Mouse (Mus musculus): ENCODE data around the gene Slc16a13. TPM values are rescaled to one million over a fixed set of nuclear protein-coding genes. Genes with fewer than 3 reads are reported as not detected.

The Slc16a13 gene
- polyA plus RNA-seq, 1 experiment from 2014 or later = 18.6 TPM

DNA sequence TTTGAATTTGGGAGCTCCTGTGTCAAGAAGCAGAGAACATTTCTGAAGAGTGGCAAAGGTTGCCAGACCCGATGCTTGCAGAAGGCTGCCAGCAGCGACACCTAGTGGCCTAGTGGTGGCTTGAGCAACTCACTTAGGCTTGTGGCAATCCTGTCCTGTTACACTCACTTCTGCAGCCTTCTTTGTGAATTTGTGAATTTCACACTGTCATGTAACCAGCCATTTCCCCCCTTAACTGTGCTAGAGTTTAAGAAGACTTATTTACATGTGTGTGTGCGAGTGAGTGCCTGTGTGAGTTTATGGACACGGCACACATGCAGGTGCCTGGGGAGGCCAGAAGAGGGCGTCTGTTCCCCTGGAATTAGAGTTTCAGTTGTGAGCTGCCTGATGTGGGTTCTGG, 19.2 kb downstream of the Slc16a13 start:
- Histone ChIP-seq H3K9ac (replicated peaks; ENCODE audit: low read length) (no peak overlapping the region), H3K4me2 (replicated peaks; ENCODE audit: low read depth, low read length) (no peak overlapping the region), H3K36me3 (ENCODE audit: insufficient read depth, low read length) (no peaks in the 10 kb centered on the region), H3K9me3 (ENCODE audit: low read length) (no peaks in the 10 kb centered on the region), H3K27ac (ENCODE audit: low read length) (no peak overlapping the region), H3K27me3 (ENCODE audit: insufficient read depth, low read length) (peaks cover 3% of the 10 kb centered on the region; the same call in 1 of the 2 replicates), H3K4me1 (ENCODE audit: insufficient read depth, low read length) (peaks cover 14% of the 10 kb centered on the region), H3K4me3 (ENCODE audit: low read length) (no peak overlapping the region)
- ATAC-seq (ENCODE audit: low FRiP score, low TSS enrichment) = 0 out of 2 replicates have a peak, but pooled peaks have one; percentile 61
- 38% methylated on average over 5 of the region's 5 CpGs for WGBS

DNA sequence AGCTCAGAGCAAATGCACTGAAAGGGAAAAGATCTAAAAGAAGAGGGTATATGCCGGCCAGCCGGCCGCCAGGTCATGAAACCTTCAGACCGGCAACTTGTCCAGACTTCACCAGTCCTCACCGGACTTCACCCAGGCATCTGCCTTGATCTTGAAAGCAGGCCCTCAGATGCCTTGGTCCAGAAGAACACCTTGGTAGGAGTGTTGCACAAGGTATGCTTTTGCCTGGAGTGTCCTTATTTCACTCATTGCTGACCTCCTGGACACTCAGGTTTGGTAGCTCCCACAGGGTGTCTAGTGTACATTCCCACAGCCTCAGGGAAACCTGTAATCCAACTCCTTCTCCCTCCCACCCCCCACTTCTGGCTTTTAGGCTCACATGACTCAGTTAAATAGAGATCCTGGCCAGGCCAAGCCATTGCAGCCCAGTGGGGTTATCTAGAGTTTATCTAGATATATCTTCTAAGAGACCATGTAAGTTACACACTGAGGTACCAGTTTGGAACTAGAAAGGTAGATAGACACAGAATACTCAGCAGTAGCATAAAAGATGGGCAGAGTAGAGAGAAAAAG, 20.7 kb downstream of the Slc16a13 start:
- Histone ChIP-seq H3K4me2 (replicated peaks; ENCODE audit: low read depth, low read length) (no peak overlapping the region), H3K36me3 (ENCODE audit: insufficient read depth, low read length) (no peaks in the 10 kb centered on the region), H3K4me1 (ENCODE audit: insufficient read depth, low read length) (peaks cover 14% of the 10 kb centered on the region), H3K27me3 (ENCODE audit: insufficient read depth, low read length) (peaks cover 3% of the 10 kb centered on the region; the same call in 1 of the 2 replicates), H3K27ac (ENCODE audit: low read length) (peak overlapping the region; percentile 77), H3K9ac (replicated peaks; ENCODE audit: low read length) (peak overlapping the region; percentile 12; the same call in 1 of the 2 replicates), H3K4me3 (ENCODE audit: low read length) (no peak overlapping the region), H3K9me3 (ENCODE audit: low read length) (peaks cover 2% of the 10 kb centered on the region; the same call in 1 of the 2 replicates)
- WGBS = 33% methylated on average over 5 of the region's 5 CpGs
- peak; percentile 49; the same call in 1 of the 2 replicates for ATAC-seq (ENCODE audit: low FRiP score, low TSS enrichment)

DNA sequence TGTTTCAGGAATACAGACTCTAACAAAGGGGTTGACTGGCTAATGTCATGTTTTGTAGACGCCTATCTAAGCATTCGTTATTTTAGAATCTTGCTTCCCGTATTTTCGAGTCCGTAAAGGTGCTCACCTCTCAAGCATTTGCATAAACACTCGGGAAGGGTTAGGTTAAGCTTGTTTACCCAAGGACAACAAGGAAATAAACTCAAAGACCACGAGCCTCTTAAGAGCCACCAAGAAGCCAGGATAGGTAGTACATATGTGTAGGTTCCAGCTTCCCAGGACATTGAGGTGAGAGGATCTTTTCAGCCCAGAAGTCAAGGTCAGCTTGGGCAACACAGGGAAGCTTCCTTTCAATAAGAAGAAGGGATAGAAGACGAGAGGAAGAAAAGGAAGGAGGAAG, 21.8 kb downstream of the Slc16a13 start:
- WGBS = 72% methylated on average over 8 of the region's 8 CpGs
- peaks cover 3% of the 10 kb centered on the region; the same call in 1 of the 2 replicates for H3K9me3 ChIP-seq (ENCODE audit: low read length)
- H3K4me3 ChIP-seq (ENCODE audit: low read length) = no peak overlapping the region
- peaks cover 14% of the 10 kb centered on the region for H3K4me1 ChIP-seq (ENCODE audit: insufficient read depth, low read length)
- peak overlapping the region; percentile 77 for H3K27ac ChIP-seq (ENCODE audit: low read length)
- ATAC-seq (ENCODE audit: low FRiP score, low TSS enrichment) = no peak
- H3K4me2 ChIP-seq (replicated peaks; ENCODE audit: low read depth, low read length) = no peak overlapping the region
- peaks cover 3% of the 10 kb centered on the region; the same call in 1 of the 2 replicates for H3K27me3 ChIP-seq (ENCODE audit: insufficient read depth, low read length)
- no peaks in the 10 kb centered on the region for H3K36me3 ChIP-seq (ENCODE audit: insufficient read depth, low read length)
- no peak overlapping the region for H3K9ac ChIP-seq (replicated peaks; ENCODE audit: low read length)

- no peak overlapping the region for H3K9ac ChIP-seq (replicated peaks; ENCODE audit: low read length)
- H3K36me3 ChIP-seq (ENCODE audit: insufficient read depth, low read length) = no peaks in the 10 kb centered on the region
- ATAC-seq (ENCODE audit: low FRiP score, low TSS enrichment) = no peak
- no peak overlapping the region for H3K4me3 ChIP-seq (ENCODE audit: low read length)
- H3K4me2 ChIP-seq (replicated peaks; ENCODE audit: low read depth, low read length) = no peak overlapping the region
- H3K4me1 ChIP-seq (ENCODE audit: insufficient read depth, low read length) = peaks cover 19% of the 10 kb centered on the region
- H3K27me3 ChIP-seq (ENCODE audit: insufficient read depth, low read length) = peaks cover 3% of the 10 kb centered on the region; the same call in 1 of the 2 replicates
- 81% methylated on average over 3 of the region's 3 CpGs for WGBS
- peaks cover 3% of the 10 kb centered on the region; the same call in 1 of the 2 replicates for H3K9me3 ChIP-seq (ENCODE audit: low read length)
- H3K27ac ChIP-seq (ENCODE audit: low read length) = no peak overlapping the region
These were observed 22.5 kb downstream of the Slc16a13 start for GRCm38 (mm10) chr11:70198332-70198731.

DNA sequence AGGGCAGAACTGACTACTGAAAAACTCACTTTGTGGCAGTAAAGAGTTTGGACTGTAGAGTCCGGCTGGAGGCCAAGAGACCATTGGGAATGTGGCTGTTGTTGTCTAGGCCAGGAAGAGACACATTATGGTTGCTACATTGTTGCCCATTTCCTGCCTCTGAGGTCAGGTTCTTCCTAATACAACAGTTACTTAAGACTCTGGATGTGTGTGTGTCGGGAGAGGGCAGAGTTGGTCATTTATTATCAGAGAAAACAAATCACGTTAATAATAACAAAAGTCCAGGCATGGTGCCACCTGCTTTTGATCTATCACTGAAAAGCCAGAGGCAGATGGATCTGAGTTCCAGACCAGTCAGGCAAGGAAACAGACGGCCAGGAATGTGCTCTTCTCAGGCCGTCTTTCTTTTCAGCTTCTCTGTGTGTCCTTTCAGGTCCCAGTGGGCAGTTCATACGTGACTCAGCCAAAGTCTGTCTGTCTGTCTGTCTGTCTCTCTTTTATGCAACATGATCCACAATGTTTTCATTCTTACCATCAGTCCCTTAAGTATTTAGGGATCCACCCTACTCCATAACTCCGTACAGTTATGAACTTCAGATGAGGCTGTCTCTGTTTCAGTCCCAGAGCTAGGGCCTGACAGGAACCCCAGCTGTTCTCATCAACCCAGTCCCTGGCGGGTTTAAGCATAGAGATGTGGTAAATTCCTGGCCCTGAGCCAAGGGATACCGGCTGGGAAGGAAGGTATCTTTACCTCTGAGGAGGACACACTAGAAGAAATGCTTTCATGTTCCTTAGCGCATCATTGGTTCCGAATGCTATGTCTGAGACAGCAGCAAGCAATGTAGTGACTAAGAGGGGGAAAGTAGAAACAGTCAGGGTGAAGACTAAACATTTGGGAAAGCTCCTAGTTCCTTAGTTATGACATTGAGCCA, 27.2 kb downstream of the Slc16a13 start:
- Histone ChIP-seq H3K36me3 (ENCODE audit: insufficient read depth, low read length) (no peaks in the 10 kb centered on the region), H3K27me3 (ENCODE audit: insufficient read depth, low read length) (no peaks in the 10 kb centered on the region), H3K4me3 (ENCODE audit: low read length) (no peak overlapping the region), H3K27ac (ENCODE audit: low read length) (no peak overlapping the region), H3K9me3 (ENCODE audit: low read length) (peaks cover 3% of the 10 kb centered on the region; the same call in 1 of the 2 replicates), H3K4me2 (replicated peaks; ENCODE audit: low read depth, low read length) (no peak overlapping the region), H3K9ac (replicated peaks; ENCODE audit: low read length) (no peak overlapping the region), H3K4me1 (ENCODE audit: insufficient read depth, low read length) (0 out of 2 replicates have a peak, but pooled peaks cover 7% of the 10 kb centered on the region)
- 29% methylated on average over 11 of the region's 11 CpGs for WGBS
- ATAC-seq (ENCODE audit: low FRiP score, low TSS enrichment) = no peak

DNA sequence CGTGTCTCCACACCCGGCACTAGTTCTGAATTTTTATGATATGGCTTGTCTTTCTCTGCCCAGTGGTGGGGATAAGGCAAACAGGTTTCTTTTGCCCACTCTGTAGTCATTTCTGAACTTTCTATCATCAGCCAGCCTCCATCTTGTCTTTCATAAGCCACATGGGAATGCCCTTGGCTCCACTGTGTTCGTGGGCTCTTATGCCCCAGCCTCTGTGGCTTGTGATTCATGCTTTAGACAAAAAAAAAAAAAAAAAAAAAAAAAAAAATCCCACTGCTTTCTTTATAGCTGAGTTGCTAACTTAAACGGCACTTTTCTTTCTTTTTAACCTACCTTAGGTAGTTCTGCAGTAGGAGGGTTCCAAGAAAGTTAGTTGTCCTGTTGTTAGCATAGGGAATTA, 28.7 kb downstream of the Slc16a13 start:
- no peak for ATAC-seq (ENCODE audit: low FRiP score, low TSS enrichment)
- no peak overlapping the region for H3K27ac ChIP-seq (ENCODE audit: low read length)
- WGBS = 82% methylated on average over 4 of the region's 4 CpGs

GRCm38 (mm10) chr11:70191188-70191587, 29.7 kb downstream of the Slc16a13 start:
- H3K4me2 ChIP-seq (replicated peaks; ENCODE audit: low read depth, low read length) = no peak overlapping the region
- no peak overlapping the region for H3K4me3 ChIP-seq (ENCODE audit: low read length)
- no peak overlapping the region for H3K27ac ChIP-seq (ENCODE audit: low read length)
- no peak for ATAC-seq (ENCODE audit: low FRiP score, low TSS enrichment)
- WGBS = 80% methylated on average over 6 of the region's 6 CpGs
- 0 out of 2 replicates have a peak, but pooled peaks cover 7% of the 10 kb centered on the region for H3K4me1 ChIP-seq (ENCODE audit: insufficient read depth, low read length)
- no peak overlapping the region for H3K9ac ChIP-seq (replicated peaks; ENCODE audit: low read length)
- peaks cover 3% of the 10 kb centered on the region; the same call in 1 of the 2 replicates for H3K9me3 ChIP-seq (ENCODE audit: low read length)
- no peaks in the 10 kb centered on the region for H3K36me3 ChIP-seq (ENCODE audit: insufficient read depth, low read length)
- no peaks in the 10 kb centered on the region for H3K27me3 ChIP-seq (ENCODE audit: insufficient read depth, low read length)

More for the DNA sequence above, 28.7 kb downstream of the Slc16a13 start:
- H3K27me3 ChIP-seq (ENCODE audit: insufficient read depth, low read length) = no peaks in the 10 kb centered on the region
- no peaks in the 10 kb centered on the region for H3K36me3 ChIP-seq (ENCODE audit: insufficient read depth, low read length)
- peaks cover 3% of the 10 kb centered on the region; the same call in 1 of the 2 replicates for H3K9me3 ChIP-seq (ENCODE audit: low read length)
- H3K4me1 ChIP-seq (ENCODE audit: insufficient read depth, low read length) = 0 out of 2 replicates have a peak, but pooled peaks cover 7% of the 10 kb centered on the region
- H3K9ac ChIP-seq (replicated peaks; ENCODE audit: low read length) = no peak overlapping the region
- no peak overlapping the region for H3K4me2 ChIP-seq (replicated peaks; ENCODE audit: low read depth, low read length)
- no peak overlapping the region for H3K4me3 ChIP-seq (ENCODE audit: low read length)

DNA sequence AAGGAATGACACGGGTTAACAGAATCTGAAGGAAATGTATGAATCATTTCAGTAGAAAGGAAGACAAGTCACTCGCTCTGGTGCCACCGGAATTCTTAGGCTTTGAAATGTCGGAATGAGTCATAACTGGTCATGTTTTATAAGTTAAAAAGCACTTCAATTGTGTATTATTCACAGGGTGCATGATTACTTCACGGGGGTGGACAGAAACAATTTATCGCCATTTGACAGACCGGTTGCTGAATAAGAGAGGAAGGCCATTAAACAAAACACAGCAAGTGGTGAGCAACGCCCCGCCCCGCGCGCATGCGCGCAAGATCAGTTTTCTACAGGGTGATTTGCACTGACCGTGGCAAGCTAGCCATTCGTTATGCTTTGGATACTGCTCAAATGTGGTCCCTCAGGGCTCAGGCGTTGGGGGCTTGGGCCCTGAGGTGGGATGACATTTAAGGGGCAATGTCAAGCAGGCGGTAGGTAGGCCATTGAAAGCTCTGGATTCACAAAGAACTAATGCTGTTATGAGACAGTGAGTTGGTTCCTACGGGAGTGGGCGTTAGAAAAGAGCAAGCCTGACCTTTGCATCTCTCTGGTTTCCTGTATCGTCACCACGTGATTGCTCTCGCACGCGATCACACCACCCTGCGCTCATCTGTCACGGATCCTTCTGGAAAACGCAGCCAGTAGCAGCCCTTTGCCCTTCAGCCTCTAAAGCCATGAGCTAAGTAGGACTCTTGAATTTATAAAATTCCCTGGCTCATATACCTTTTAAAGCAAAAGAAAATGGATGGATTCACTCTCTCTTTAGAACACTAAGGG, 31.3 kb downstream of the Slc16a13 start:
- Histone ChIP-seq H3K27me3 (ENCODE audit: insufficient read depth, low read length) (no peaks in the 10 kb centered on the region), H3K9me3 (ENCODE audit: low read length) (no peaks in the 10 kb centered on the region), H3K9ac (replicated peaks; ENCODE audit: low read length) (no peak overlapping the region), H3K4me2 (replicated peaks; ENCODE audit: low read depth, low read length) (no peak overlapping the region), H3K36me3 (ENCODE audit: insufficient read depth, low read length) (no peaks in the 10 kb centered on the region), H3K4me3 (ENCODE audit: low read length) (no peak overlapping the region), H3K4me1 (ENCODE audit: insufficient read depth, low read length) (0 out of 2 replicates have a peak, but pooled peaks cover 7% of the 10 kb centered on the region), H3K27ac (ENCODE audit: low read length) (no peak overlapping the region)
- no peak for ATAC-seq (ENCODE audit: low FRiP score, low TSS enrichment)
- WGBS = 77% methylated on average over 28 of the region's 28 CpGs

- Histone ChIP-seq H3K27ac (ENCODE audit: low read length) (no peak overlapping the region), H3K4me3 (ENCODE audit: low read length) (no peak overlapping the region), H3K9me3 (ENCODE audit: low read length) (no peaks in the 10 kb centered on the region), H3K36me3 (ENCODE audit: insufficient read depth, low read length) (no peaks in the 10 kb centered on the region), H3K9ac (replicated peaks; ENCODE audit: low read length) (no peak overlapping the region), H3K4me2 (replicated peaks; ENCODE audit: low read depth, low read length) (no peak overlapping the region), H3K27me3 (ENCODE audit: insufficient read depth, low read length) (no peaks in the 10 kb centered on the region), H3K4me1 (ENCODE audit: insufficient read depth, low read length) (no peaks in the 10 kb centered on the region)
- 34% methylated on average over 7 of the region's 7 CpGs for WGBS
- ATAC-seq (ENCODE audit: low FRiP score, low TSS enrichment) = no peak
These were observed 35.7 kb downstream of the Slc16a13 start for GRCm38 (mm10) chr11:70185120-70185519.
